Mouse (Mus musculus) left cerebral cortex, adult 2 months (tissue): ENCODE measurements around the gene Msi2. TPM values are rescaled to one million over a fixed set of nuclear protein-coding genes. Genes with fewer than 3 reads are reported as not detected.

ENCODE experiments used
- DNase-seq, 2 experiments: peaks; one replicate each; pipeline ENCODE4 v3.0.0; 2021 to 2022; ENCODE audit warnings: low spot score in 2 of 2, mixed read lengths in 1 of 2; ENCODE audit errors: extremely low spot score in 1 of 2
- H3K27ac ChIP-seq: fragments of 200-600 bp; 2 replicates; pipeline ENCODE4 v1.8.1; 2022
- H3K4me3 ChIP-seq: fragments of 200-600 bp; 2 replicates; pipeline ENCODE4 v1.8.1; 2022
- CTCF ChIP-seq: fragments of 200-600 bp; IDR thresholded peaks from 2 replicates; pipeline ENCODE4 v1.8.1; 2022; ENCODE audit warnings: antibody characterized with exemption, mild to moderate bottlenecking, moderate library complexity
- intact Hi-C: fragments of 180-260 bp; cut with DNase I; formaldehyde crosslinking; loops from one replicate; pipeline ENCODE4 v1.15.1; 2025
- total RNA-seq, 2 experiments: library from RNA; stranded (reverse); gene quantifications; 2 replicates each; pipeline ENCODE4 v1.2.3; 2021

Msi2 gene
- total RNA-seq, 2 experiments from 2014 or later, result 126 to 140 TPM

DNA sequence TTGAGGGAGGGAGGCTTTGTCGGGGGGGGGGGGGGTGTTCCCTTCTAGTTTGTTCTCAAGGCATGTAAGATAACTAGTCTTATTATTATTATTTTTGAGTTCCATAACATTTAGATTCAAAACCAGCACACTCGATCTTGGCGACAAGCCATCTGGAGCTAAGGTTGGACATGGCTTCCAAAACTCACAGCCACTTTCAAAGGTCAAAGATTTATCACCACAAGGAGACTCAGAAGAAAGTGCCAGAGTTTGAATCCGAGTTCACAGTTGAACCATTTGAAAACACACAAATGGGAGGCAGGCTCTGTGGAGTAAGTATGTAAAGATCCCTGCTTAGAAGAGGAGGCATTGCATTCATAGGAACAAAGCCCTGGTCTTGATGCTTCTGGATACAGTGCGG lies 221.9 kb downstream of the Msi2 start:
- H3K27ac ChIP-seq, result no peak overlapping the region
- no peak for DNase-seq
- intact Hi-C loops, result no loop called here
- H3K4me3 ChIP-seq, result no peak overlapping the region
- TF ChIP-seq CTCF, result no peak

DNA sequence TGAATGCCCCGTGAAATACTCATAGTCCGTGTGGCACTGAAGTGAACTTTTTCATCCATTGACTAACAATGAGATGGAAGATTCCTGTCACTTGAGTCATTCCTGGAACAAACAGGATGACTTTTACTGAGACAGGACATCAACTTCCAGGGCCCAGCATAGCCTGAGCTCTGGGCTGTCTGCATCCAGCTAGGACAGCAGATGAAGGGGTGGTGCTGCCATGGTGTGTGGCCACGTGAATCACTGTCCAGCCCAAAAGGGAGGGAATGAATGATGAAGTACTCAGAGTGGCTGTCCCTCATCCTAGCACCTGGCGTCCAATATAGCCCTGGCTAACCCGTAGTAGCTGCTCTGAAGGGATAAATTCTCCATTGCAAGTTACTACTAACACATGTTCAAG lies 222.6 kb downstream of the Msi2 start:
- no peak overlapping the region for H3K27ac ChIP-seq
- no peak for DNase-seq
- no peak overlapping the region for H3K4me3 ChIP-seq
- intact Hi-C loops, result no loop called here
- TF ChIP-seq CTCF, result no peak

DNA sequence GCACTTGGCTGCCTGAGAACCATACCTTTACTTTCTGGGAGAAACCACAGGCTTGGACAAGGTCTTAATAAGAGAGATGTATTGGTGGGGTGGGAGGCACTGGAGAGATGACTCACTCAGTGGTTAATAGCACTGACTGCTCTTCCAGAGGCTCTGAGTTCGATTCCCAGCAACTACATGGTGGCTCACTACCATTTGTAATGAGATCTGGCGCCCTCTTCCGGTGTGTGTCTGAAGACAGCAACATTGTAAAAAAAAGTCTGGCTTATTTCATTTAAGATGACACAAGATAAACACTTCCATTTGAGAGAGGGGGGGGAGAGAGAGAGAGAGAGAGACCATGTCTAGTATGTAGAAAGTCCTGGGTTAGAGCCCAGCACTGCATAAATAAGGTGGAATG lies 223.3 kb downstream of the Msi2 start:
- intact Hi-C loops, result no loop called here
- TF ChIP-seq CTCF, result no peak
- no peak for DNase-seq
- H3K4me3 ChIP-seq, result no peak overlapping the region
- H3K27ac ChIP-seq, result no peak overlapping the region

DNA sequence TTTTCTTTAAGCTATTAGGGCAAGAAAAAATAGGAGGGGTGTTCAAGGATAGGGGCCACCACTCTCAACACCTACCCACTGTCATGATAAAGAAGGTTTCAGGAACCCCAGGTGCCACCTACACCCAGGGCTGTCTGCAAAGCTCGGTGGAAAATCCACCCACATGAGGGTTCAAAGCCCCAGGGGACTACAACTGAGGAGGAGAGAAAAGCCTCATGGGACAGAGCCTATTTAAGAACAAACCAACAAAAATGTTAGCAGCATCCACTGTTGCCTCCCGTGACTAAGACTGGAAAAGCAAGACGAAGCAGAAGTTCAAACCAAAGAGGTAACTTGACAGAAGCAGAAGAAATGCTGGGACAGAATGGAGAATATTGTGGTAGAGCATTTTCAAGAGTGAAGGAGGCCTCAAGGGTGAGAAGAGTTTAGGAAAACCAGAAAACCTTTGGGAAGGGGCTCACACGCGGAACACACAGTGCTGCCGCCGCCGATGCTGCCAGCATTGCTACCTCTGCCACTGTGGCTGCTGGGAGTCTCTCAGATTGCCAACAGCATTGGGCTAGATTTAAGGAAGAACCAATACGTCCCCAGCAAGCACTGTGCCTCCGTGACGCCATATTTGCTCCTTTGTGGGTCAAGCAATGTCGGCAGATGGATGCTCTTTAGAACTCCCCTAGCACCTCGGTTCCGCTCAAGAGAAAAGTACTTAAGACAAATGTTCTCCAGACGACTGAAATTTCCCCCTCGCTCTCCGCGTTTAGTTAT lies 224.3 kb downstream of the Msi2 start:
- Histone ChIP-seq H3K4me3 (no peak overlapping the region), H3K27ac (no peak overlapping the region)
- no peak for DNase-seq
- intact Hi-C loops, result no loop called here
- TF ChIP-seq CTCF, result no peak

DNA sequence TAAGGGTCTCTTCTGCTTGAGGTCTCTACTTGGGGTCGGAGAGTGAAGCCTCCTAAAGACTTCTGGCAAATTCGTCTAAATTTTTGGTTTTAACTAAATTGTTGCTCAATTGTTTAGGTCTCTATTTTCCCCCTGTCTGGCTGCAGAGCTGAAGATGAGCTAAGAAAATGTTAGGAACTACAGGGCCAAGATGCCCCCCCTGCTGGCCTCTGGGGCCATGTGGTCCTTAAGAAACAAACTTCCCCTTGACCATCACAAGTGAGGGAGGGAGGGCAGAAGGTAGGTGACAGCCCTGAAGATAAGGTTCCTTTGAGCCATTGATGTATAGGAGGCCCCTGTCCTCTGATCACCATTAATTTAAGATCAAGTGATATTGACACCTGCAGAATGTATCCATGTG lies 225.7 kb downstream of the Msi2 start:
- no peak for TF ChIP-seq CTCF
- Histone ChIP-seq H3K27ac (no peak overlapping the region), H3K4me3 (no peak overlapping the region)
- intact Hi-C loops, result no loop called here
- DNase-seq, result no peak

DNA sequence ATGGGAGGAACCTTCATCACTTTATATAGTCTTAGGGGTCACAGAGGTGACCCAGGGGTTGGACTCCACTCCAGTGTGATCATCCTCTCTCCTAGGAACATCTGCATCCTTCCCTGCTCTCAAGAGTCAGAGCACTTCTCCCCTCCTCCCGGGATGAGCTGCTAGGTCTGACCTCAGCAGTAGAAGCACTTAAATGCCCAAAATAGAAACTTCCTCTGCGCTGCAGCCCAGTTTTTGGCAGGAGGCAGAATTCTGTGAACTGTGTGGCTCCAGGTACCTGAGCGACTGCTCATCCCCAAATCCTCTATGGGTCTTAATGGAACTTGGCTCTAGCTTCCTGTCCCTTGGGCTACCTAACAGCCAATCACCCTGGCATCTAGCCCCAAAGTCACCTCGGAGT lies 228.3 kb downstream of the Msi2 start:
- DNase-seq, result no peak
- Histone ChIP-seq H3K27ac (no peak overlapping the region), H3K4me3 (no peak overlapping the region)
- intact Hi-C loops, result no loop called here
- TF ChIP-seq CTCF, result no peak

DNA sequence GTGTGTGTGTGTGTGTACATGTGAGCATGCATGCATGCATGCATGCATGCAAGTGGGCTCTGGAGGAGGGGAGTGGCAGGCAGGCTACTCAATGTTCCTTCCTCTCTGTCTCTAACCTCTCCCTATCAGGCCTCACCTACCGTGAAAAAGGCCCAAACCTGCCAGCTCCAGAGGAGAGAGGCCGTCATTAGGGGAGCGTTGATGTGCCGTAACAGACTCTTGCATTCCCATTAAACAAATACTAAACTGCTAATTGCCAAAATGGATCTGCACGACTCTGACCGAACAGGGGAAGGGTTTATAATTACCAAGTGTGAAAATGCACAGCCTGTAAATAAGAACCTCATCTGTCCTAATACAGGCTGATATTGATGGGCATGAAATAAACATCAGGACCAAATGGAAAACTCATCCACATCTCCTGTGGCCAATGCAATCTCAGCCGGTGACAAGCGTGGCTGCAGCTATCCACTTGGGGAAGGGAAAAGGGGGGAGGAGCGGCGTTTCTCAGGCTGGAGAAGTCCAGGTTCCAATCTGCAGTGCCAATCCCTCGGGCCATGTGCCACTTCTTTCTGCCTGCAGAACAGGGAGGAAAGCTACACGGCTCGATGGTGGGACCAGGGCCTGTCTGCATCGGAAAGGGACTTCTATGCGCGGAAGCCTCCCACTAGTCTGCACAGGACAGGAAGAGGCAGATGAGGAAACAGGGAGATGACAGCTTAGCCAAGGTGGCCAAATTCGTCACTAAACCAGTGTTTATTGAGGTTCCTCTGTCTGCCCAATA lies 229.2 kb downstream of the Msi2 start:
- intact Hi-C loops, result no loop called here
- Histone ChIP-seq H3K27ac (no peak overlapping the region), H3K4me3 (no peak overlapping the region)
- DNase-seq, result no peak
- TF ChIP-seq CTCF, result no peak

DNA sequence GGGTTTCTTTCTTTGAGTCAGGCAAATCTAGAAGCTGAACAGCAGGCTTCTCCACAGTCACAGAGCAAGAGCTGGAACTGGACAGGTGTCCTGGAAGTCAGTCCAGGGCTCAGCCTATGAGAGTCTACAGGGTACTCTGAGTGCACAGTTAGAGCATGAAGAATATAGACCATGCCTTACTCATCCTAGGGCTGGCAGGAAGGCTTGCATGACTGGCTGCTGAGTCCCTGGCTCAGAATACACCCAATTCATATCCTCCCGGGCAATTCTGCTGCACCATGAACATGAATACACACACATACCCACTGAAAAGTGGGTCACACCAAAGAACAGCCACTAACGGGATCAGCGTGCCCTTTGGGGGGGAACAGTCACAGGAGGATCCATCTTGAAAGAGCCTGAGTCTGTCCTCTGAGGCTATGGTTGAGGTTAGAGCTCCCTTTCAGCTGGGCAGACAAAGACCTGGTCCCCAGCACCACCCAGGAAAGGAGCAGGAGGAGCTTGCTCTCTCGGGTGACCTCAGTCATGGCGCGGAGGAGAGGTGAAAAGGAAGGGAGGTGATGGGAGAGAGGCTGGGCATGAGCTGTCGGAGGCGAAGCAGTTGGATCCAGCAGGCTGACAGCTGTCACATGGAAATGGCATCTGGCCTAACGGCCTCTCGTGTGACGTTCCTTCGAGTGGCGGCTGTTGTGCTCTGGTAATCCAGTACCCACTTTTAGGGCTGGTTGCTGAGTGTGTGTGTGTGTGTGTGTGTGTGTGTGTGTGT lies 230.0 kb downstream of the Msi2 start:
- Histone ChIP-seq H3K4me3 (no peak overlapping the region), H3K27ac (no peak overlapping the region)
- intact Hi-C loops, result no loop called here
- DNase-seq, result no peak
- no peak for TF ChIP-seq CTCF

DNA sequence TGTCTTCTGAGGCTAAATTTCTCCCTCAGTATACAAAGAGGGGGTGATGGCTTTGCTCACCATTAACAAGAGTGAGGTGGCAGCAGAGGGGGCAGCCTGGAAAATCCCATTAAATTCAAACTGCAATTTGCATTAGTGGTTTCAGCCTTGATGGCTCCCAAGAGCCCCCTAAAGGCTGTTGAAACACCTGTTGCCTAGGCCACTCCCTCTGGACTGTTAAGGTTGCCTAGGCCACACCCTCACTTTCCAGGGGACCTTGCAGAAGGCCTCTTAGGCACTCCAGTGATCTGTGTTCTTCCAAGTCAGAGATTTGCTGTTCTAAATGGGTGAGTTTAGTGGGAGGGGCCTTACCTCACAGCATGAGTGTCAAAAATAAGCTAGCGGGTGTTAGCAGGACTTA lies 232.3 kb downstream of the Msi2 start:
- Histone ChIP-seq H3K27ac (no peak overlapping the region), H3K4me3 (no peak overlapping the region)
- TF ChIP-seq CTCF, result no peak
- intact Hi-C loops, result no loop called here
- DNase-seq, result no peak

DNA sequence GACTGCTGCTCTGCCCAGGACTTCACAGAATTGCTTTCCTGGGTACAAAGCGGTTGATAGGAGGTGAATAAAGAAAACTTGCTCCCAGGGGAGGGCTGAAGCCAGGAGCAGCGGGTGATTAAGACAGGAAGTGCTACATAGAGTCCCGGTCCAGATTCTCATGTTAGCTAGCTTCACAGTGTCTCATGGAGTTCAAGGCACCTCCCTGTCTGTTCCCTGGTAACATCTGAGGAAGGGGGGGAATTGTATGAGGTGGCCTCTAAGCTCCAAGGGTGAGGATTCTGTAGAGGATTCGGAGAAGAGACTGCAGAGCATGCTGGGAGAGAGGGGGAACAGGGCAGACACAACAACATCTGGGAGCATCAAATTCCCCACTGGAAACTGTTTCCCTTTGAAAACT lies 233.2 kb downstream of the Msi2 start:
- TF ChIP-seq CTCF, result no peak
- no peak for DNase-seq
- intact Hi-C loops, result no loop called here
- no peak overlapping the region for H3K27ac ChIP-seq
- H3K4me3 ChIP-seq, result no peak overlapping the region

DNA sequence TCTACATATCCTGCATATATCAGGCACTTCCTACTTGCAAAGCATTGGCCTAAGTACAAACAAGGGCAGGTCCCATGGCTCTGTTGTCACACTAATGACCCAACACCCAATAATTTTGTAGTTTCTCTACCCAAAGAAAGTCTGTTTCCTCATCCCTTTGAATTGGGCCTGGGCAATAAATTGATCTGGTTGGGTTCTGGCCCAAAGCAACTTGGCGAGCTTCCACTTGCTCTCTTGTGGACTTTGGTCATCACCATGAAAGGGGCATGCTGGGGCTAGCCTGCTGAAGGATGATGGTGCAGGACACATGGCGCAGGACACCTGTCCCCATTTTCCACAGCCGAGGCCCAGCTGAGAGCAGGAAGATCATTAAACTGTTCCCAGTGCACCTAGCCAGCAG lies 234.3 kb downstream of the Msi2 start:
- no peak for TF ChIP-seq CTCF
- H3K4me3 ChIP-seq, result no peak overlapping the region
- H3K27ac ChIP-seq, result no peak overlapping the region
- no peak for DNase-seq
- intact Hi-C loops, result no loop called here

DNA sequence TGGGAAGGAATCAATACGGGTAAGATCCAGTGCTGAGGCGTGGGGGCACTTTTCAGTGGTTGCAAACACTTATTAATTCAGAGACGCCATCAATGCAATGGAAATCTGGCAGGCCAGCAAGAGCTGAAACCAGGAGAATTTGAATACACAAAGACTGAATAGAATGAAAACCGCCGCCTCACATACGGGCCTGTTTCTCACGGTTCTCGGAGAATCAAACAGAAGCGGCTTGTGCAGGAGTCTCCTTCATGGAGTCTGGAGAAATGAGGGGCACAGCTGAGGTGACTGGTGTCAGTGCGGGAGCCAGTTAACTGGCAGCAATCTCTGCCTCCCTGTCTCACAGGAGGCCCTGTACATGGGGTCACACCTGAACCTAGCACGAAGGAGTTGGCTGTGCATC lies 235.7 kb downstream of the Msi2 start:
- no peak overlapping the region for H3K4me3 ChIP-seq
- no peak overlapping the region; the same call in 1 of the 2 replicates for H3K27ac ChIP-seq
- TF ChIP-seq CTCF, result no peak
- intact Hi-C loops, result no loop called here
- DNase-seq, result no peak
